Mouse (Mus musculus) embryonic facial prominence, embryonic 10.5 days (tissue): Measurements from ENCODE around the gene Sptan1. TPM values are rescaled to one million over a fixed set of nuclear protein-coding genes. Genes with fewer than 3 reads are reported as not detected.

ENCODE experiments used
- DNase-seq: peaks from one replicate; pipeline ENCODE4 v3.0.0-alpha.2; 2017; ENCODE audit warnings: low spot score
- H3K27ac ChIP-seq: fragments of 300-500 bp; sonication (generic); replicated peaks from 2 replicates; pipeline ENCODE4 v1.5.1; 2016; ENCODE audit warnings: mild to moderate bottlenecking
- H3K27me3 ChIP-seq: fragments of 300-500 bp; sonication (generic); replicated peaks from 2 replicates; pipeline ENCODE4 v1.6.1; 2016; ENCODE audit warnings: low read depth, mild to moderate bottlenecking; ENCODE audit not compliant: poor library complexity, severe bottlenecking
- H3K36me3 ChIP-seq: fragments of 300-500 bp; sonication (generic); replicated peaks from 2 replicates; pipeline ENCODE4 v1.6.1; 2016; ENCODE audit warnings: mild to moderate bottlenecking, moderate library complexity
- H3K4me1 ChIP-seq: fragments of 300-500 bp; sonication (generic); 2 replicates; pipeline ENCODE4 v1.6.1; 2016
- H3K4me3 ChIP-seq: fragments of 300-500 bp; sonication (generic); 2 replicates; pipeline ENCODE4 v1.5.1; 2016; ENCODE audit warnings: mild to moderate bottlenecking, moderate library complexity
- H3K9me3 ChIP-seq: fragments of 300-500 bp; sonication (generic); 2 replicates; pipeline ENCODE4 v1.6.1; 2016; ENCODE audit warnings: mild to moderate bottlenecking
- WGBS: fragments of 180-500 bp; shearing (Covaris S2); methylation state at CpG from one replicate; pipeline ENCODE4 v1.1.7; 2016; 5-methylcytosine and 5-hydroxymethylcytosine counted together
- polyA plus RNA-seq: library from polyadenylated mRNA; unstranded; fragments of >200 nt; fragmentation: Nextera tagmentation; extraction: Ambion mirVana; gene quantifications from 2 replicates; pipeline ENCODE4 v1.2.1, GENCODE M21; 2016

The Sptan1 gene
- polyA plus RNA-seq, result 92.9 and 95.8 TPM in 2 replicates

DNA sequence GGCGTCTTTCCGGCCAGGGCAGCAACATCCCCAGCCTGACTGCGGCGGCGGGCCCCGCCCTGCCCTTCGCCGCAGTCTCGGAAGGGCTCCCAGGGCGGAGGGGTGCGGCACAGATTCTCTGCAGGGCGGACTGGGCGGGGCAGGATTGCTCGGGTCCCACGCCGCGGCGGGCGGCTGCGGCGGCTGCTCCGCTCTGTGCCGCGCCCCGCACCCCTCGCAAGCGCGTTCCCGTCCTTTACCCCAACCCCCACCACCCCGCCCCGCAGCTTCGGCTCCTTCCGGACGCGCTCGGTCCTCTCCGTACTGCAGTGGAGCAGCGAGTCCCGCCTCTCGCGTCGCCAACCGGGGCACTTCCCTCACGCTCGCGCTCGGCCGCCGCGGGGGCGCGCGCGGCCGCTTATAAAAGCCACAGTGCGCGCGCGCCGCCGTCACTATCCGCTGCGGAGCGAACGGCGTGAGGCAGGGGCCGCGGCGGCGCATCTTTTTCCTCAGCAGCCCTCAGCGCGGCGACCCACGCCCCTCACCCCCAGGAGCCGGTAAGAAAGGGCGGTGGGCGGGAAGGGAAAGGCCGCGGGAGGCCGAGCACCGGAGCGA, at the start of gene Sptan1:
Gene Sptan1 (plus strand): TSS at position 311 of the 594 bp plus-strand sequence.
- Histone ChIP-seq H3K9me3 (no peaks in the 10 kb centered on the region), H3K4me1 (peaks cover 32% of the 10 kb centered on the region), H3K4me3 (peak within 1 kb of the TSS; percentile 96), H3K27ac (peak within 1 kb of the TSS; percentile 94), H3K36me3 (peaks cover 27% of the 10 kb centered on the region), H3K27me3 (no peaks in the 10 kb centered on the region)
- WGBS, result under 1% methylated on average over 81 of the region's 82 CpGs
- DNase-seq, result peak; percentile 99

DNA sequence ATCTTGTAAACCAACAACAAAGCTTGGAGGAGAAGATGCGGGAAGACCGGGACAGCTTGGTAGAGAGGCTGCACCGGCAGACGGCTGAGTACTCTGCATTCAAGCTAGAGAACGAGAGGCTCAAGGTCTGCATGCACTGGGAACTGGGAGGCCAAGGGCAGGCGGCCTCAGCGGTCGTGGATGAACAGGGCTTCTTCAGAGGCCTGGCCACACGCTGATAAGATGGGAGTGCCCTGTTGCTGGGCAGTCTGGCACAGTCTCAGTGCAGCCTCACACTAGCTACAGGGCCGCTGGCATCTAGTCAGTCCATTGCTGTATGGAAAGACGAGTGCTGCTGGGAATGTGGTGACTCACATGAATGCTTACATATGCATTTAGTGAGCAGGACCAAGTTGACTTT, 47.7 kb upstream of the Sptan1 start:
- H3K36me3 ChIP-seq, result peaks cover 96% of the 10 kb centered on the region
- no peaks in the 10 kb centered on the region for H3K9me3 ChIP-seq
- DNase-seq, result no peak
- WGBS, result 92% methylated on average over 11 of the region's 11 CpGs
- H3K27me3 ChIP-seq, result no peaks in the 10 kb centered on the region
- H3K4me3 ChIP-seq, result no peak overlapping the region
- no peak overlapping the region for H3K27ac ChIP-seq
- no peaks in the 10 kb centered on the region for H3K4me1 ChIP-seq

- WGBS, result 86% methylated on average over 11 of the region's 11 CpGs
- Histone ChIP-seq H3K36me3 (peaks cover 98% of the 10 kb centered on the region), H3K27me3 (no peaks in the 10 kb centered on the region), H3K4me1 (no peaks in the 10 kb centered on the region), H3K9me3 (no peaks in the 10 kb centered on the region), H3K27ac (no peak overlapping the region), H3K4me3 (no peak overlapping the region)
- DNase-seq, result no peak
Measured at GRCm38 (mm10) chr2:29922011-29922410, 43.3 kb upstream of the Sptan1 start.

DNA sequence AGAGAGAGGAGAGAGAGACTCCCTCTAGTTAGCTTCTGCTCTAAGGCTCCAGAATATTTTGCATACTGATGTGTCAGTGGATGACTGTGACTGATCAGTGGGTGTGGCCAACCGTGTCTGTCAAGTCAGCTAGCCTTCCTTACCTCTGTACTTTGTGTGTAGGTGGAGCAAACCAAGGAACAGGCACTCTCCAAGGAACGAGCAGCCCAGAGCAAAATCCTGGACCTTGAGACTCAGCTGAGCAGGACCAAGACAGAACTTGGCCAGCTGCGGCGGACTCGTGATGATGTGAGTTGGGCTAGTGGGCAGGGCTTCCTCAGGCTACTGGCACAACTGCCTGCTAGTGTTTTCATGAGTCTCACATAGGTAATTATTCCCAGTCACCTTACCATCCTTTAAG, 38.8 kb upstream of the Sptan1 start:
- 90% methylated on average over 5 of the region's 5 CpGs for WGBS
- Histone ChIP-seq H3K27me3 (no peaks in the 10 kb centered on the region), H3K9me3 (no peaks in the 10 kb centered on the region), H3K4me1 (no peaks in the 10 kb centered on the region), H3K27ac (no peak overlapping the region), H3K36me3 (peaks cover 100% of the 10 kb centered on the region), H3K4me3 (no peak overlapping the region)
- DNase-seq, result no peak

DNA sequence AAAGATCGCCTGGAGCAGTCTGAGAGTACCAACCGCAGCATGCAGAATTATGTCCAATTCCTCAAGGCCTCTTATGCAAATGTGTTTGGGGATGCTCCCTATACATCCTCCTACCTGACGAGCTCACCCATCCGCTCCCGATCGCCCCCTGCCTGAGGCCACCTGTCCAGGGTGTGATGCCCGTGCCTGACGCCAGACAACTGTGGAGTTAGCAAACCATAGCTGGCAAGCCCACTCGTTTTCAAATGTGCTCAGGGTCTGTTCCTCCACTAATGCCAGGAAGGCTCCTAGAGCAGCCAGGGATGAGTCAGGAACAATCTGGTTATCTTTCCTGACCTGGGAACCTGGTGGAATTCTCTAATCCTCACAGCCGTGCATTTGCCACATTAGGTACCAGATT, 34.9 kb upstream of the Sptan1 start:
- H3K27me3 ChIP-seq, result no peaks in the 10 kb centered on the region
- peaks cover 64% of the 10 kb centered on the region for H3K36me3 ChIP-seq
- H3K9me3 ChIP-seq, result no peaks in the 10 kb centered on the region
- H3K27ac ChIP-seq, result no peak overlapping the region
- H3K4me1 ChIP-seq, result no peaks in the 10 kb centered on the region
- 93% methylated on average over 10 of the region's 10 CpGs for WGBS
- DNase-seq, result no peak
- H3K4me3 ChIP-seq, result no peak overlapping the region

DNA sequence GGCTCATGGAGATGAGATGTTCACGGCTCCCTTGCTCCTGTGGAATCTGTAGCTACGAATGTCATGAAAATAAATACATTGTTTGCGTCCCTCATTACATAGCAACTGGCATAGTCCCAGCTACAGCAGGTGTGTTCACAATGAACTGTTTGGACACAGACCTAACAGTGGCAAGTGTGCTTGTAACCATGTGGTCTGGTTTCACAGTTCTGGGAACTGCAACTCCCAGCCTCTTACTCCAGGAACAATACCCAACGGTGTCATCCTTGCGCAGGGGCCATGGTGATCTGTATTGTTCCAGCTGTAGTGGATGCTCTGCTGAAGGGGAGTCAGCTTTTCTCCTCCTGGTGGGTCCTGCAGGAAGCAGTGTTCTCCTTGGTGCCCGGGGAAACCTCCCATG, 34.2 kb upstream of the Sptan1 start:
- WGBS, result 92% methylated on average over 6 of the region's 6 CpGs
- H3K4me1 ChIP-seq, result peaks cover 6% of the 10 kb centered on the region
- no peak for DNase-seq
- H3K36me3 ChIP-seq, result peaks cover 57% of the 10 kb centered on the region
- H3K27ac ChIP-seq, result no peak overlapping the region
- no peaks in the 10 kb centered on the region for H3K27me3 ChIP-seq
- H3K4me3 ChIP-seq, result no peak overlapping the region
- H3K9me3 ChIP-seq, result no peaks in the 10 kb centered on the region

DNA sequence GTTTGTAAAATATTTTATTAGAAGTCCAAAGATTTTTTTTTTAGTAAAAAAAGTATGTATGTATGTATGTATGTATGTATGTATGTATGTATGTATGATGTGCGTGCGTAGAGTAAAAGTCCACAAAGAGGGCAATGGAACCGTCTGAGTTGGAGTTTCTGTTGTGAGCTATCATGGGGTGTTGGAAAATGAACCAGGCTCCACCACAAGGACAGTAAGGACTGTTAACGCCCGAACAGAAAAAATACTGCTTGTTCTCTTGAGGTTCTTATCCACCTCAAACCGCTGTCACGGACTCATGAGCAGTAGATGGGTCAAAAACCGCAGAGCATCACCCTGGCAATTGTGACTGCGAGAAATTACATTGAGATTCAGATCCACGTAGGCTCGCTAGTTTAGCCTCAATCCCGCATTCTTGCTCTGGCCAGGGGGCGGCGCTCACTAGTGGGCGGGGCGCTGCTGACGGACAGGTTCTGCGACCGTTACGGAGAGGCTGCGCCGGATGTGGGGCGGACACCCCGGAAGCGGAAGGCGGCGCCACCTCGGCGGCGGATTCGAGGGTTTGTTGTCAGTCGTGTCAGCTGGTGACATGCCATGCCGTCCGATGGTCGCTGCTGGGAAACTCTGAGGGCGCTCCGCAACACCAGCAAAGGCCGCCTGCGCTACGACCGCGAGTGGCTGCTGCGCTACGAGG, 30.3 kb upstream of the Sptan1 start, which contains the start of gene Gle1:
Gene Gle1 (plus strand): TSS at position 521 of the 694 bp plus-strand sequence.
- peak; percentile 97 for DNase-seq
- Histone ChIP-seq H3K27me3 (no peaks in the 10 kb centered on the region), H3K27ac (peak within 1 kb of the TSS; percentile 86), H3K4me3 (peak within 1 kb of the TSS; percentile 87), H3K4me1 (peaks cover 7% of the 10 kb centered on the region), H3K9me3 (no peaks in the 10 kb centered on the region), H3K36me3 (peaks cover 52% of the 10 kb centered on the region)
- 3% methylated on average over 44 of the region's 44 CpGs for WGBS

GRCm38 (mm10) chr2:29940073-29940472, 25.3 kb upstream of the Sptan1 start:
- H3K27me3 ChIP-seq, result no peaks in the 10 kb centered on the region
- H3K4me1 ChIP-seq, result peaks cover 18% of the 10 kb centered on the region
- no peak for DNase-seq
- H3K4me3 ChIP-seq, result no peak overlapping the region
- WGBS, result 96% methylated on average over 9 of the region's 9 CpGs
- H3K36me3 ChIP-seq, result peaks cover 82% of the 10 kb centered on the region
- no peaks in the 10 kb centered on the region for H3K9me3 ChIP-seq
- H3K27ac ChIP-seq, result no peak overlapping the region

- Histone ChIP-seq H3K36me3 (peaks cover 89% of the 10 kb centered on the region), H3K4me3 (no peak overlapping the region), H3K27ac (no peak overlapping the region), H3K27me3 (no peaks in the 10 kb centered on the region), H3K9me3 (no peaks in the 10 kb centered on the region), H3K4me1 (peaks cover 19% of the 10 kb centered on the region)
- WGBS, result 94% methylated on average over 7 of the region's 7 CpGs
- no peak for DNase-seq
Measured at GRCm38 (mm10) chr2:29940826-29941225, 24.5 kb upstream of the Sptan1 start.

GRCm38 (mm10) chr2:29944723-29945122, 20.6 kb upstream of the Sptan1 start:
- H3K27ac ChIP-seq, result peak overlapping the region; percentile 78
- peaks cover 98% of the 10 kb centered on the region for H3K36me3 ChIP-seq
- H3K4me1 ChIP-seq, result peaks cover 14% of the 10 kb centered on the region
- no peaks in the 10 kb centered on the region for H3K27me3 ChIP-seq
- peak; percentile 33 for DNase-seq
- H3K4me3 ChIP-seq, result no peak overlapping the region
- 22% methylated on average over 1 of the region's 1 CpGs for WGBS
- H3K9me3 ChIP-seq, result no peaks in the 10 kb centered on the region

GRCm38 (mm10) chr2:29948896-29949295, 16.5 kb upstream of the Sptan1 start:
- Histone ChIP-seq H3K27me3 (no peaks in the 10 kb centered on the region), H3K4me3 (no peak overlapping the region), H3K4me1 (peaks cover 14% of the 10 kb centered on the region), H3K36me3 (peaks cover 97% of the 10 kb centered on the region), H3K9me3 (no peaks in the 10 kb centered on the region), H3K27ac (no peak overlapping the region)
- 95% methylated on average over 5 of the region's 5 CpGs for WGBS
- no peak for DNase-seq

DNA sequence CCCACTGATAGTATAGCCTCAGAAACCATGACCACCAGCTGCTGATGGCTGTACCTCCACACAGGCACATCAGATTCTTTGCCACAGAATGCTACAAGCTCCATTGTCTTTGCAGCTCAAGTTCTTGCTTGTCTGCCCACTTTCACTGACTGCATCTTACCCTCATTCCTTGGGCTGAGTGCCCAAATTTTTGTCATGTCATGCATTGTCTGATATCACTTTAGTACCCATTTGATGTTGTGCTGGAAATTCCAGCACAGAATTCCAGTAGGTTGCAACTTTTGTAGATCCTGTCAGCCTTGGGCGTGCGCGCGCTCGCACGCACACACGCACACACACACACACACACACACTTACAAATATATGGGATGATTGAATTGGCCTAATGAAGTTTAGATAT, 4.1 kb upstream of the Sptan1 start:
- DNase-seq, result no peak
- Histone ChIP-seq H3K4me1 (peaks cover 15% of the 10 kb centered on the region), H3K36me3 (peaks cover 41% of the 10 kb centered on the region), H3K27me3 (no peaks in the 10 kb centered on the region), H3K9me3 (no peaks in the 10 kb centered on the region), H3K4me3 (no peak overlapping the region), H3K27ac (no peak overlapping the region)
- WGBS, result 98% methylated on average over 7 of the region's 7 CpGs
